ENCODE assay signal across 9 mouse cellular contexts in genomic region chr16:92057456-92057851, GRCm38 (mm10). TPM values are rescaled to one million over a fixed set of nuclear protein-coding genes. Genes with fewer than 3 reads are reported as not detected.
DNase-seq lines count a peak whose midpoint lies in the region; ATAC-seq and TF ChIP-seq lines count a peak whose summit lies in the region.
"Had no signal": no experiment of that assay in that cellular context is flagged by ENCODE, and none has a peak within 500 bp of the region (broad histone marks: within the 10 kb centered on the region; RNA-seq: fewer than 3 reads in every experiment).

No protein-coding gene starts in this region.

- peaks cover 38% of the 10 kb centered on the region for H3K79me2 ChIP-seq in myocyte (ENCODE audit: control insufficient read depth, insufficient read depth)

- H3K4me1 ChIP-seq in hindbrain, embryonic 15.5 days (replicated peaks) = peaks cover 38% of the 10 kb centered on the region

- peak overlapping the region; percentile 99 for H3K4me3 ChIP-seq in hindbrain, embryonic 15.5 days
- peak overlapping the region; percentile 50 for H3K4me3 ChIP-seq in myocyte

- peak overlapping the region; percentile 95 for H3K27ac ChIP-seq in hindbrain, embryonic 15.5 days (replicated peaks)

- peak; percentile 45 for DNase-seq in embryo, embryonic 10.5 days (ENCODE audit: low spot score)
- DNase-seq in embryo, embryonic 9.5 days (ENCODE audit: extremely low spot score) = no peak
- peak; percentile 18 for DNase-seq in right cerebral cortex, postnatal 14 days
- no peak for DNase-seq in right cerebral cortex, postnatal 25 days
- no peak for DNase-seq in gastrocnemius, adult 8-10 months (ENCODE audit: low spot score in 2 of 2)
- no peak for DNase-seq in cerebellum, postnatal 36 days

- peak overlapping the region; percentile 84 for H3K4me2 ChIP-seq in hindbrain, embryonic 15.5 days
- peak overlapping the region; percentile 86 for H3K4me2 ChIP-seq in myocyte (ENCODE audit: low read depth)

- ATAC-seq in hindbrain, embryonic 15.5 days (ENCODE audit: low FRiP score, low read depth) = peak; percentile 69

- peak overlapping the region; percentile 91 for H3K9ac ChIP-seq in hindbrain, embryonic 15.5 days

- H3K36me3 ChIP-seq in hindbrain, embryonic 15.5 days = peaks cover 11% of the 10 kb centered on the region
- peaks cover 3% of the 10 kb centered on the region for H3K36me3 ChIP-seq in myocyte (ENCODE audit: control insufficient read depth, insufficient read depth)

- H3K9me3 ChIP-seq in hindbrain, embryonic 15.5 days = no peaks in the 10 kb centered on the region

- H3ac ChIP-seq in myocyte (ENCODE audit: control insufficient read depth, insufficient read length) = peak overlapping the region; percentile 68

- WGBS in hindbrain, embryonic 15.5 days = 3% methylated on average over 11 of the region's 11 CpGs

- TF ChIP-seq POLR2A in myocyte (IDR thresholded peaks at IDR 0.05; ENCODE audit: insufficient read length, low read depth) = no peak

- H3K27me3 ChIP-seq in hindbrain, embryonic 15.5 days = no peaks in the 10 kb centered on the region
- H3K27me3 ChIP-seq in myocyte (ENCODE audit: control insufficient read depth, insufficient read depth, insufficient read length) = no peaks in the 10 kb centered on the region

TF ChIP-seq in myocyte, 11 proteins besides CTCF, POLR2A, EP300 and RAD21:
- TF ChIP-seq REST (IDR thresholded peaks at IDR 0.05; ENCODE audit: insufficient read depth, insufficient read length) = no peak
- TF ChIP-seq MYOG (IDR thresholded peaks at IDR 0.05; ENCODE audit: control insufficient read depth in 1 of 3, insufficient read depth in 1 of 3, insufficient read length in 2 of 3, low read depth in 2 of 3) = no peak
- TF ChIP-seq MYOD1 (IDR thresholded peaks at IDR 0.05; ENCODE audit: control insufficient read depth in 1 of 3, insufficient read length in 2 of 3, low read depth in 2 of 3) = no peak

RNA-seq across cellular contexts. Expression of gene Mrps6, which starts 0.6 kb away (rescaled TPM):
- polyA plus RNA-seq in hindbrain, embryonic 15.5 days (2015; fragmentation: Nextera tagmentation; extraction: Ambion mirVana) = 179 and 183 TPM in 2 replicates
- 121 TPM for polyA plus RNA-seq in myocyte (2012; fragmentation: generic; extraction: Trizol)
- 10 to 100 TPM; 19.5 to 26.4 (median 25.1) TPM for total RNA-seq in gastrocnemius, adult 8-10 months (2022)

RNA-seq across cellular contexts. Expression of gene Gm49711, which starts 0.7 kb away (rescaled TPM):
- 0.32 and 0.34 TPM in 2 replicates for polyA plus RNA-seq in hindbrain, embryonic 15.5 days (2015; fragmentation: Nextera tagmentation; extraction: Ambion mirVana)
- not detected for polyA plus RNA-seq in myocyte (2012; fragmentation: generic; extraction: Trizol)
- total RNA-seq in gastrocnemius, adult 8-10 months (2022) = not detected
- total RNA-seq: hematopoietic stem cell, adult 5-6 weeks had no signal

RNA-seq across cellular contexts. Expression of gene Slc5a3, which starts 0.7 kb away (rescaled TPM):
- polyA plus RNA-seq in hindbrain, embryonic 15.5 days (2015; fragmentation: Nextera tagmentation; extraction: Ambion mirVana) = 16.6 and 17.8 TPM in 2 replicates
- 1.2 TPM for polyA plus RNA-seq in myocyte (2012; fragmentation: generic; extraction: Trizol)
- total RNA-seq in gastrocnemius, adult 8-10 months (2022) = 1 to 10 TPM; 1.2 to 3.2 (median 2.4) TPM

Comparison
In these comparisons a context has a peak if more than half of its experiments do, and no peak if none do; other contexts are left out.
1. DNase-seq: peak in embryo, embryonic 10.5 days (single experiment) and right cerebral cortex, postnatal 14 days (single experiment); none in embryo, embryonic 9.5 days (single experiment), right cerebral cortex, postnatal 25 days (single experiment), gastrocnemius, adult 8-10 months (0 of 2) and cerebellum, postnatal 36 days (0 of 2).